Mouse (Mus musculus) urinary bladder, postnatal 14 days (tissue): ENCODE measurements around the gene Ppp1r1b.

Experiments used
- DNase-seq: peaks from one replicate; pipeline ENCODE4 v3.0.0; 2021; ENCODE audit warnings: low spot score

Gene Ppp1r1b

GRCm38 (mm10) chr11:98348083-98348961 lies at the start of gene Ppp1r1b:
Gene Ppp1r1b (plus strand): TSS chr11:98348404.
- peak; percentile 36 for DNase-seq

GRCm38 (mm10) chr11:98298484-98299205 lies 49.6 kb upstream of the Ppp1r1b start:
- no peak for DNase-seq

- peak; percentile 70 for DNase-seq
These were observed 34.3 kb upstream of the Ppp1r1b start for GRCm38 (mm10) chr11:98313790-98314323.

GRCm38 (mm10) chr11:98317479-98317878 lies 30.7 kb upstream of the Ppp1r1b start:
- DNase-seq: no peak

GRCm38 (mm10) chr11:98318421-98319116 lies 29.6 kb upstream of the Ppp1r1b start:
- DNase-seq: no peak

GRCm38 (mm10) chr11:98319120-98319519 lies 29.1 kb upstream of the Ppp1r1b start:
- no peak for DNase-seq

- DNase-seq: no peak
These were observed 28.7 kb upstream of the Ppp1r1b start for GRCm38 (mm10) chr11:98319544-98319943.

GRCm38 (mm10) chr11:98319944-98320343 lies 28.3 kb upstream of the Ppp1r1b start:
- no peak for DNase-seq

GRCm38 (mm10) chr11:98320381-98320780 lies 27.8 kb upstream of the Ppp1r1b start:
- no peak for DNase-seq

GRCm38 (mm10) chr11:98320806-98321676 lies 27.2 kb upstream of the Ppp1r1b start:
- no peak for DNase-seq

- DNase-seq: no peak
These were observed 26.6 kb upstream of the Ppp1r1b start for GRCm38 (mm10) chr11:98321677-98322003.

GRCm38 (mm10) chr11:98322159-98322558 lies 26.0 kb upstream of the Ppp1r1b start:
- no peak for DNase-seq

- DNase-seq: no peak
These were observed 24.9 kb upstream of the Ppp1r1b start for GRCm38 (mm10) chr11:98323136-98323866.

- no peak for DNase-seq
These were observed 24.3 kb upstream of the Ppp1r1b start for GRCm38 (mm10) chr11:98323933-98324332.

- DNase-seq: no peak
These were observed 22.9 kb upstream of the Ppp1r1b start for GRCm38 (mm10) chr11:98325191-98325820.

GRCm38 (mm10) chr11:98325821-98326218 lies 22.4 kb upstream of the Ppp1r1b start:
- no peak for DNase-seq

- DNase-seq: no peak
These were observed 21.5 kb upstream of the Ppp1r1b start for GRCm38 (mm10) chr11:98326741-98327135.

GRCm38 (mm10) chr11:98327136-98328030 lies 20.8 kb upstream of the Ppp1r1b start:
- no peak for DNase-seq

- DNase-seq: no peak
These were observed 20.2 kb upstream of the Ppp1r1b start for GRCm38 (mm10) chr11:98328031-98328370.
